Mouse (Mus musculus) left cerebral cortex, postnatal 10 days (tissue): ENCODE data around the gene Magi1. TPM values are rescaled to one million over a fixed set of nuclear protein-coding genes. Genes with fewer than 3 reads are reported as not detected.
A peak's percentile ranks its signal among the peaks of the same experiment; 100 is the strongest.
"Not testable (repeated sequence)": the region's sequence is repeated elsewhere in the genome, so short reads cannot be mapped to it uniquely, and the experiment has no call there.

ENCODE experiments used
- DNase-seq, 2 experiments: peaks; one replicate each; pipeline ENCODE4 v3.0.0; 2021 to 2022; ENCODE audit warnings: low spot score in 2 of 2, mixed read lengths in 1 of 2; ENCODE audit errors: extremely low spot score in 1 of 2
- intact Hi-C: fragments of 180-260 bp; cut with DNase I; formaldehyde crosslinking; loops from one replicate; pipeline ENCODE4 v1.15.1; 2025
- total RNA-seq, 2 experiments: library from RNA; stranded (reverse); gene quantifications; 2 replicates each; pipeline ENCODE4 v1.2.3; 2021

Magi1 gene
- total RNA-seq, 2 experiments from 2014 or later, result 89.8 to 91.8 TPM

- no peak for DNase-seq
- intact Hi-C loops, result no loop called here
Observed at GRCm38 (mm10) chr6:93717826-93718375, 565.8 kb downstream of the Magi1 start.

- intact Hi-C loops, result no loop called here
- no peak for DNase-seq
Observed at GRCm38 (mm10) chr6:93716686-93717625, 566.8 kb downstream of the Magi1 start.

- no peak for DNase-seq
- intact Hi-C loops, result no loop called here
Observed at GRCm38 (mm10) chr6:93715181-93716180, 568.2 kb downstream of the Magi1 start.

- no peak for DNase-seq
- intact Hi-C loops, result no loop called here
Observed at GRCm38 (mm10) chr6:93704350-93704749, 579.4 kb downstream of the Magi1 start.

- intact Hi-C loops, result no loop called here
- peak in 1 of 2 experiments; percentile 46 for DNase-seq
Observed at GRCm38 (mm10) chr6:93699436-93699835, 584.3 kb downstream of the Magi1 start.

GRCm38 (mm10) chr6:93697956-93698355 lies 585.8 kb downstream of the Magi1 start:
- no peak for DNase-seq
- intact Hi-C loops, result no loop called here

- intact Hi-C loops, result no loop called here
- no peak for DNase-seq
Observed at GRCm38 (mm10) chr6:93678766-93679165, 605.0 kb downstream of the Magi1 start.

- intact Hi-C loops, result no loop called here
- DNase-seq, result no peak
Observed at GRCm38 (mm10) chr6:93666731-93667130, 617.0 kb downstream of the Magi1 start.

GRCm38 (mm10) chr6:93665056-93665805 lies 618.5 kb downstream of the Magi1 start:
- DNase-seq, result no peak
- intact Hi-C loops, result no loop called here

GRCm38 (mm10) chr6:93661139-93661538 lies 622.6 kb downstream of the Magi1 start:
- DNase-seq, result peak; percentile 17 to 27

GRCm38 (mm10) chr6:93659534-93659933 lies 624.2 kb downstream of the Magi1 start:
- no peak for DNase-seq
- intact Hi-C loops, result no loop called here

More at GRCm38 (mm10) chr6:93661139-93661538, 622.6 kb downstream of the Magi1 start:
- intact Hi-C loops, result no loop called here

- intact Hi-C loops, result no loop called here
- DNase-seq, result peak in 1 of 2 experiments; percentile 67
Observed at GRCm38 (mm10) chr6:93657187-93657974, 626.3 kb downstream of the Magi1 start.

- intact Hi-C loops, result no loop called here
- DNase-seq, result peak; percentile 25 to 42
Observed at GRCm38 (mm10) chr6:93648581-93649230, 635.0 kb downstream of the Magi1 start.

GRCm38 (mm10) chr6:93629735-93630291 lies 653.9 kb downstream of the Magi1 start:
- DNase-seq, intact Hi-C loops: not testable (repeated sequence)

- intact Hi-C loops, result no loop called here
- no peak for DNase-seq
Observed at GRCm38 (mm10) chr6:93627200-93627599, 656.5 kb downstream of the Magi1 start.
